Mouse (Mus musculus): ENCODE measurements around the gene H2-Ke6. TPM values are rescaled to one million over a fixed set of nuclear protein-coding genes. Genes with fewer than 3 reads are reported as not detected.
"Not testable (repeated sequence)": the region's sequence is repeated elsewhere in the genome, so short reads cannot be mapped to it uniquely, and the experiment has no call there.

Gene H2-Ke6
- polyA plus RNA-seq, 2 experiments from 2014 or later: 20.9 to 21.4 TPM

GRCm38 (mm10) chr17:33995651-33996050 lies 32.2 kb downstream of the H2-Ke6 start:
- no peak for ATAC-seq

GRCm38 (mm10) chr17:33994959-33995358 lies 32.9 kb downstream of the H2-Ke6 start:
- no peak for ATAC-seq

- ATAC-seq: peak; percentile 61
These were observed 35.8 kb downstream of the H2-Ke6 start for GRCm38 (mm10) chr17:33991788-33992664.

GRCm38 (mm10) chr17:33982136-33982535 lies 45.7 kb downstream of the H2-Ke6 start:
- not testable (repeated sequence) for ATAC-seq

GRCm38 (mm10) chr17:33981192-33981909 lies 46.5 kb downstream of the H2-Ke6 start:
- ATAC-seq: peak; percentile 77

GRCm38 (mm10) chr17:33980181-33981035 lies 47.5 kb downstream of the H2-Ke6 start:
- ATAC-seq: no peak

- ATAC-seq: no peak
These were observed 48.3 kb downstream of the H2-Ke6 start for GRCm38 (mm10) chr17:33979512-33980050.

- ATAC-seq: peak; percentile 74
These were observed 49.2 kb downstream of the H2-Ke6 start for GRCm38 (mm10) chr17:33978631-33979031.

GRCm38 (mm10) chr17:33977861-33978557 lies 49.9 kb downstream of the H2-Ke6 start:
- ATAC-seq: no peak

Other genes with a start within 250 kb of the H2-Ke6 start
- gene Angptl4, start 246.2 kb downstream of the H2-Ke6 start, polyA plus RNA-seq (2017; shearing (Covaris generic)): 1 to 10 TPM; 4.4 to 6.1 TPM
- gene Kank3, start 217.5 kb downstream of the H2-Ke6 start, polyA plus RNA-seq (2017; shearing (Covaris generic)): 1 to 10 TPM; 6.3 to 8.9 TPM
- 1,000 to 10,000 TPM; 1,453 to 2,471 TPM for gene Rps28, start 203.5 kb downstream of the H2-Ke6 start, polyA plus RNA-seq (2017; shearing (Covaris generic))
- 100 to 1,000 TPM; 377 to 404 TPM for gene Ndufa7, start 203.5 kb downstream of the H2-Ke6 start, polyA plus RNA-seq (2017; shearing (Covaris generic))
- gene Cd320, start 185.0 kb downstream of the H2-Ke6 start, polyA plus RNA-seq (2017; shearing (Covaris generic)): 10 to 100 TPM; 11.0 to 11.9 TPM
- not detected for gene Gm7029, start 154.2 kb downstream of the H2-Ke6 start, polyA plus RNA-seq (2017; shearing (Covaris generic))
- 1 to 10 TPM; 1.3 to 4.7 TPM for gene Kifc1, start 137.4 kb downstream of the H2-Ke6 start, polyA plus RNA-seq (2017; shearing (Covaris generic))
- 1 to 10 TPM; 2.0 to 3.1 TPM for gene Platr17, start 122.9 kb downstream of the H2-Ke6 start, polyA plus RNA-seq (2017; shearing (Covaris generic))
- 100 to 1,000 TPM; 117 to 200 TPM for gene Daxx, start 118.6 kb downstream of the H2-Ke6 start, polyA plus RNA-seq (2017; shearing (Covaris generic))
- 100 to 1,000 TPM; 348 to 555 TPM for gene Tapbp, start 112.2 kb downstream of the H2-Ke6 start, polyA plus RNA-seq (2017; shearing (Covaris generic))
- 1 to 10 TPM; 3.6 to 3.8 TPM for gene Zbtb22, start 112.2 kb downstream of the H2-Ke6 start, polyA plus RNA-seq (2017; shearing (Covaris generic))
- gene Rgl2, start 98.5 kb downstream of the H2-Ke6 start, polyA plus RNA-seq (2017; shearing (Covaris generic)): 10 to 100 TPM; 30.2 to 31.4 TPM
- 100 to 1,000 TPM; 121 to 141 TPM for gene Pfdn6, start 87.7 kb downstream of the H2-Ke6 start, polyA plus RNA-seq (2017; shearing (Covaris generic))
- 10 to 100 TPM; 11.5 to 14.3 TPM for gene Wdr46, start 87.4 kb downstream of the H2-Ke6 start, polyA plus RNA-seq (2017; shearing (Covaris generic))
- 10 to 100 TPM; 13.2 to 21.0 TPM for gene B3galt4, start 76.6 kb downstream of the H2-Ke6 start, polyA plus RNA-seq (2017; shearing (Covaris generic))
- 10 to 100 TPM; 27.4 to 47.4 TPM for gene Vps52, start 72.2 kb downstream of the H2-Ke6 start, polyA plus RNA-seq (2017; shearing (Covaris generic))
- 1,000 to 10,000 TPM; 6,766 to 6,959 TPM for gene Rps18, start 72.1 kb downstream of the H2-Ke6 start, polyA plus RNA-seq (2017; shearing (Covaris generic))
- 1,000 to 10,000 TPM; 5,395 to 7,513 TPM for gene H2-K1, start 27.7 kb downstream of the H2-Ke6 start, polyA plus RNA-seq (2017; shearing (Covaris generic))
- 1 to 10 TPM; 2.2 to 2.3 TPM for gene Ring1, start 3.4 kb downstream of the H2-Ke6 start, polyA plus RNA-seq (2017; shearing (Covaris generic))
- gene Slc39a7, start 3.6 kb upstream of the H2-Ke6 start, polyA plus RNA-seq (2017; shearing (Covaris generic)): 10 to 100 TPM; 53.0 to 92.6 TPM
- 10 to 100 TPM; 11.2 to 12.5 TPM for gene Rxrb, start 3.8 kb upstream of the H2-Ke6 start, polyA plus RNA-seq (2017; shearing (Covaris generic))
- under 1 TPM; 0.15 to 0.42 TPM for gene Col11a2, start 11.4 kb upstream of the H2-Ke6 start, polyA plus RNA-seq (2017; shearing (Covaris generic))
- gene H2-Oa, start 64.3 kb upstream of the H2-Ke6 start, polyA plus RNA-seq (2017; shearing (Covaris generic)): 10 to 100 TPM; 56.0 to 68.2 TPM
- 100 to 1,000 TPM; 144 to 205 TPM for gene H2-DMa, start 91.5 kb upstream of the H2-Ke6 start, polyA plus RNA-seq (2017; shearing (Covaris generic))
- gene Brd2, start 94.6 kb upstream of the H2-Ke6 start, polyA plus RNA-seq (2017; shearing (Covaris generic)): 100 to 1,000 TPM; 108 to 154 TPM
- gene H2-DMb2, start 115.2 kb upstream of the H2-Ke6 start, polyA plus RNA-seq (2017; shearing (Covaris generic)): 10 to 100 TPM in 1 of 2 experiments, 1 to 10 TPM in 1; 3.7 to 27.1 TPM
- 1 to 10 TPM; 3.4 to 6.2 TPM for gene H2-DMb1, start 125.0 kb upstream of the H2-Ke6 start, polyA plus RNA-seq (2017; shearing (Covaris generic))
- 100 to 1,000 TPM; 163 to 238 TPM for gene Tap1, start 159.5 kb upstream of the H2-Ke6 start, polyA plus RNA-seq (2017; shearing (Covaris generic))
- 100 to 1,000 TPM; 280 to 324 TPM for gene Psmb9, start 159.7 kb upstream of the H2-Ke6 start, polyA plus RNA-seq (2017; shearing (Covaris generic))
- 100 to 1,000 TPM; 781 to 871 TPM for gene Psmb8, start 169.7 kb upstream of the H2-Ke6 start, polyA plus RNA-seq (2017; shearing (Covaris generic))
- 100 to 1,000 TPM in 1 of 2 experiments, 10 to 100 TPM in 1; 78.9 to 260 TPM for gene Tap2, start 175.5 kb upstream of the H2-Ke6 start, polyA plus RNA-seq (2017; shearing (Covaris generic))
- gene H2-Ob, start 210.8 kb upstream of the H2-Ke6 start, polyA plus RNA-seq (2017; shearing (Covaris generic)): 100 to 1,000 TPM in 1 of 2 experiments, 10 to 100 TPM in 1; 81.1 to 105 TPM
- 10 to 100 TPM in 1 of 2 experiments, 1 to 10 TPM in 1; 8.9 to 77.0 TPM for gene H2-Ab1, start 229.6 kb upstream of the H2-Ke6 start, polyA plus RNA-seq (2017; shearing (Covaris generic))